Mouse (Mus musculus) C2C12 (cell line): ENCODE data around the gene Tmem178.

Source experiments
- CEBPB ChIP-seq: IDR thresholded peaks from one replicate; pipeline ENCODE4 v1.6.1; 2011; ENCODE audit warnings: low read depth, mild to moderate bottlenecking, control low read depth, moderate library complexity
- CTCF ChIP-seq: IDR thresholded peaks from one replicate; pipeline ENCODE4 v1.5.1; 2011; ENCODE audit not compliant: control insufficient read depth, insufficient read depth, insufficient read length
- FOSL1 ChIP-seq: IDR thresholded peaks from one replicate; pipeline ENCODE4 v1.8.0; 2011; ENCODE audit warnings: mild to moderate bottlenecking, low read length; ENCODE audit not compliant: poor library complexity, insufficient read depth, severe bottlenecking
- MAX ChIP-seq: IDR thresholded peaks from one replicate; pipeline ENCODE4 v1.6.1; 2011; ENCODE audit warnings: mild to moderate bottlenecking, control low read depth
- MYOD1 ChIP-seq: IDR thresholded peaks from one replicate; pipeline ENCODE4 v1.6.1; 2011; ENCODE audit warnings: low read depth; ENCODE audit not compliant: control insufficient read depth, insufficient read length
- USF1 ChIP-seq: IDR thresholded peaks from one replicate; pipeline ENCODE4 v1.6.1; 2011; ENCODE audit warnings: low read depth, mild to moderate bottlenecking, control low read depth, moderate library complexity

GRCm38 (mm10) chr17:81045525-81046150 is 101.2 kb downstream of the Tmem178 start:
- TF ChIP-seq USF1 (no peak), CTCF (no peak), MAX (no peak), CEBPB (no peak), MYOD1 (no peak), FOSL1 (no peak)
